Mouse (Mus musculus): ENCODE data around the gene Myh15. TPM values are rescaled to one million over a fixed set of nuclear protein-coding genes. Genes with fewer than 3 reads are reported as not detected.
A peak's percentile ranks its signal among the peaks of the same experiment; 100 is the strongest.
"Not testable (repeated sequence)": the region's sequence is repeated elsewhere in the genome, so short reads cannot be mapped to it uniquely, and the experiment has no call there.

The Myh15 gene
- polyA plus RNA-seq, 1 experiment from 2014 or later, result 0.03 TPM

DNA sequence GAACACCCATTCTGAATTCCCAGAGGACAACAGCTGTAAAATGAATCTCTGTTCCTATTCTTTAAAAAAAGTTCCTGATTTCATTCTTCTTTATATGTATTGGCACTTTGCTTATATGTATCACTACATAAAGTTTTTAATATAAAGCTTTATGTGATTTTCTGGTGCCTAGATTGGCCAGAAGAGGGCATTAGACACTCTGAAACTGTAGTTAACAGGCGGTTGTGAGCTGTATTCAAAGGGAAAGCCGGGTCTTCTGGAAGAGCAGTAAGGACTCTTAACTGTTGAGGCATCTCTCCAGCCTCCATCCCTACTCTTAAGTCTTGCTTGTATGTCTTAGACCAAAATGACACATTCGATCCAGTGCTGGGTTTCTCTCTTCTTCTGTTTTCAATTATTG is 139.0 kb downstream of the Myh15 start:
- H3K27ac ChIP-seq (replicated peaks; ENCODE audit: low read depth, low read length), result no peak overlapping the region
- H3K4me2 ChIP-seq (ENCODE audit: low read depth, low read length), result no peak overlapping the region
- no peak overlapping the region for H3K9ac ChIP-seq (ENCODE audit: low read depth, low read length)
- no peak overlapping the region for H3K4me3 ChIP-seq (ENCODE audit: low read depth, low read length)
- no peaks in the 10 kb centered on the region for H3K36me3 ChIP-seq (ENCODE audit: control insufficient read depth, insufficient read depth, low read length)
- no peaks in the 10 kb centered on the region for H3K27me3 ChIP-seq (replicated peaks; ENCODE audit: control insufficient read depth, insufficient read depth, low read length)
- H3K4me1 ChIP-seq (ENCODE audit: control insufficient read depth, insufficient read depth, low read length), result no peaks in the 10 kb centered on the region
- ATAC-seq (ENCODE audit: low read depth) (no peak), DNase-seq (ENCODE audit: low spot score) (peak; percentile 32)
- no peaks in the 10 kb centered on the region for H3K9me3 ChIP-seq (ENCODE audit: control insufficient read depth, low read length)
- 37% methylated on average over 3 of the region's 3 CpGs for WGBS

DNA sequence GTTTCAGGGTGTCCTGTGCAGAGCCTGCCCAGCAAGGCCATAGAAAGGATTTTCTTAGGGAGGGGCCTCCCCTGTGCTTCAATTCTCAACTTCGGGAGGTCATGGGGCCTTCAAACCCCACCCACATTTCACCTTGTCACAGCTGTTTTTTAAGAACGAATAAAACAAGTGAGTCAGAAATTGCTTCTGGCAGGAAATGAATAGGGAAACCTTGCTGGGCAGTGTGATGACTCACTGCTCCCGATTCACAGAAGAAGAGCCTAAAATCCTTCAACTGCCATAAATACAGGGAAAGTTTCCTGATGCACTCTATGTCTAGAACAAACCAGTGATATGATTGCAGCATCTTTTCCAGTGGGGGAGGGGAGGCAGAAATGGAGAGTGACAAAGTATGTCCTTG is 140.7 kb downstream of the Myh15 start:
- no peaks in the 10 kb centered on the region for H3K4me1 ChIP-seq (ENCODE audit: control insufficient read depth, insufficient read depth, low read length)
- H3K27me3 ChIP-seq (replicated peaks; ENCODE audit: control insufficient read depth, insufficient read depth, low read length), result no peaks in the 10 kb centered on the region
- no peaks in the 10 kb centered on the region for H3K36me3 ChIP-seq (ENCODE audit: control insufficient read depth, insufficient read depth, low read length)
- no peak for DNase-seq (ENCODE audit: low spot score)
- H3K4me2 ChIP-seq (ENCODE audit: low read depth, low read length), result no peak overlapping the region
- no peak overlapping the region for H3K27ac ChIP-seq (replicated peaks; ENCODE audit: low read depth, low read length)
- no peak for ATAC-seq (ENCODE audit: low read depth)
- WGBS, result 46% methylated on average over 3 of the region's 3 CpGs
- no peak overlapping the region for H3K4me3 ChIP-seq (ENCODE audit: low read depth, low read length)
- H3K9me3 ChIP-seq (ENCODE audit: control insufficient read depth, low read length), result no peaks in the 10 kb centered on the region
- H3K9ac ChIP-seq (ENCODE audit: low read depth, low read length), result no peak overlapping the region

- WGBS, result 69% methylated on average over 8 of the region's 8 CpGs
- no peak overlapping the region for H3K4me2 ChIP-seq (ENCODE audit: low read depth, low read length)
- no peak overlapping the region for H3K27ac ChIP-seq (replicated peaks; ENCODE audit: low read depth, low read length)
- H3K9ac ChIP-seq (ENCODE audit: low read depth, low read length), result no peak overlapping the region
- 0 out of 2 replicates have a peak, but pooled peaks cover 5% of the 10 kb centered on the region for H3K9me3 ChIP-seq (ENCODE audit: control insufficient read depth, low read length)
- no peak overlapping the region for H3K4me3 ChIP-seq (ENCODE audit: low read depth, low read length)
- no peaks in the 10 kb centered on the region for H3K27me3 ChIP-seq (replicated peaks; ENCODE audit: control insufficient read depth, insufficient read depth, low read length)
- no peaks in the 10 kb centered on the region for H3K36me3 ChIP-seq (ENCODE audit: control insufficient read depth, insufficient read depth, low read length)
- H3K4me1 ChIP-seq (ENCODE audit: control insufficient read depth, insufficient read depth, low read length), result no peaks in the 10 kb centered on the region
- ATAC-seq (ENCODE audit: low read depth), result no peak
- no peak for DNase-seq (ENCODE audit: low spot score)
These were observed 166.4 kb downstream of the Myh15 start for GRCm38 (mm10) chr16:49223733-49224132.

DNA sequence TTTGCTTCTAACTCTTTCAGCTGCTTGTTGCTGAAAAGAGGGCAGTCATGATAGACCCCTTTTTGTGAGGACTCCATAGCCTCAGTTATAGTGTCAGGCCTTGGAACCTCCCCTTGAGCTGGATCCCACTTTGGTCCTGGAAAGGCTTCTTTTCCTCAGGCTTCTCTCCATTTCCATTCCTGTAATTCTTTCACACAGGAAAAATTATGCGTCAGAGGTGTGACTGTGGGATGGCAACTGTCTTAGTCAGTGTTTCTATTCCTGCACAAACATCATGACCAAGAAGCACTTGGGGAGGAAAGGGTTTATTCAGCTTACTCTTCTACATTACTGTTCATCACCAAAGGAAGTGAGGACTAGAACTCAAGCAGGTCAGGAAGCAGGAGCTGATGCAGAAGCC is 186.2 kb downstream of the Myh15 start:
- WGBS, result 93% methylated on average over 1 of the region's 1 CpGs

More for the DNA sequence above, 186.2 kb downstream of the Myh15 start:
- not testable (repeated sequence) for H3K4me1 ChIP-seq (ENCODE audit: control insufficient read depth, insufficient read depth, low read length); ATAC-seq (ENCODE audit: low read depth); H3K4me3 ChIP-seq (ENCODE audit: low read depth, low read length); H3K4me2 ChIP-seq (ENCODE audit: low read depth, low read length); H3K9ac ChIP-seq (ENCODE audit: low read depth, low read length); H3K27me3 ChIP-seq (replicated peaks; ENCODE audit: control insufficient read depth, insufficient read depth, low read length); DNase-seq (ENCODE audit: low spot score); H3K27ac ChIP-seq (replicated peaks; ENCODE audit: low read depth, low read length); H3K9me3 ChIP-seq (ENCODE audit: control insufficient read depth, low read length); H3K36me3 ChIP-seq (ENCODE audit: control insufficient read depth, insufficient read depth, low read length)

Other genes starting within 250 kb of the Myh15 start
- not detected in 2 replicates for gene Retnlb, start 240.6 kb upstream of the Myh15 start, polyA plus RNA-seq (2014; fragmentation: Nextera tagmentation; extraction: Ambion mirVana)
- not detected in 2 replicates for gene Retnla, start 214.9 kb upstream of the Myh15 start, polyA plus RNA-seq (2014; fragmentation: Nextera tagmentation; extraction: Ambion mirVana)
- 0.74 and 0.76 TPM in 2 replicates for gene Retnlg, start 184.9 kb upstream of the Myh15 start, polyA plus RNA-seq (2014; fragmentation: Nextera tagmentation; extraction: Ambion mirVana)
- 33.3 and 40.9 TPM in 2 replicates for gene Dzip3, start 63.3 kb upstream of the Myh15 start, polyA plus RNA-seq (2014; fragmentation: Nextera tagmentation; extraction: Ambion mirVana)
- 24.4 and 25.5 TPM in 2 replicates for gene Cip2a, start 63.3 kb upstream of the Myh15 start, polyA plus RNA-seq (2014; fragmentation: Nextera tagmentation; extraction: Ambion mirVana)

Measured in embryonic facial prominence, embryonic 14.5 days (tissue).